Mouse (Mus musculus) erythroid progenitor cell, adult 5-6 weeks (primary cell): ENCODE measurements around the gene Pde4a. TPM values are rescaled to one million over a fixed set of nuclear protein-coding genes. Genes with fewer than 3 reads are reported as not detected.
"Not testable (repeated sequence)": the region's sequence is repeated elsewhere in the genome, so short reads cannot be mapped to it uniquely, and the experiment has no call there.

Experiments used
- ATAC-seq: replicated peaks from 2 replicates; pipeline ENCODE4 v1.8.0; 2016; ENCODE audit warnings: moderate number of reproducible peaks, mild to moderate bottlenecking, moderate TSS enrichment, inconsistent platforms; ENCODE audit not compliant: poor library complexity, low FRiP score, severe bottlenecking
- total RNA-seq, 2 experiments: library from RNA; stranded (forward) in 1 of 2; stranded (reverse) in 1 of 2; fragments of 150-400 nt in 1 of 2; fragments of 186-747, 209-891 nt in 1 of 2; gene quantifications; 2 replicates each; pipeline versions ENCODE4 v1.2.3 to v1.2.4; 2015 to 2017; ENCODE audit warnings: low replicate concordance in 2 of 2

Gene Pde4a
- total RNA-seq, 2 experiments from 2014 or later, result 0.15 to 4.6 TPM

- ATAC-seq, result no peak
These were observed 46.1 kb downstream of the Pde4a start for GRCm38 (mm10) chr9:21211624-21212023.

- 0 out of 2 replicates have a peak, but pooled peaks have one; percentile 35 for ATAC-seq
These were observed 48.2 kb downstream of the Pde4a start for GRCm38 (mm10) chr9:21213617-21214190.

GRCm38 (mm10) chr9:21216050-21216841 lies 50.7 kb downstream of the Pde4a start:
- no peak for ATAC-seq

- no peak for ATAC-seq
These were observed 54.3 kb downstream of the Pde4a start for GRCm38 (mm10) chr9:21219820-21220219.

- ATAC-seq, result peak; percentile 95
These were observed 55.2 kb downstream of the Pde4a start for GRCm38 (mm10) chr9:21220490-21221382.

GRCm38 (mm10) chr9:21221383-21221929 lies 55.9 kb downstream of the Pde4a start:
- peak; percentile 63 for ATAC-seq

- ATAC-seq, result not testable (repeated sequence)
These were observed 58.0 kb downstream of the Pde4a start for GRCm38 (mm10) chr9:21223490-21223889.

GRCm38 (mm10) chr9:21223906-21224305 lies 58.4 kb downstream of the Pde4a start:
- no peak for ATAC-seq

- no peak for ATAC-seq
These were observed 59.3 kb downstream of the Pde4a start for GRCm38 (mm10) chr9:21224576-21225414.

GRCm38 (mm10) chr9:21225415-21225758 lies 59.9 kb downstream of the Pde4a start:
- ATAC-seq, result no peak

- ATAC-seq, result no peak
These were observed 61.8 kb downstream of the Pde4a start for GRCm38 (mm10) chr9:21227342-21227741.

- no peak for ATAC-seq
These were observed 66.0 kb downstream of the Pde4a start for GRCm38 (mm10) chr9:21231551-21231950.

- ATAC-seq, result no peak
These were observed 67.4 kb downstream of the Pde4a start for GRCm38 (mm10) chr9:21232867-21233266.

GRCm38 (mm10) chr9:21233366-21233765 lies 67.9 kb downstream of the Pde4a start:
- ATAC-seq, result no peak

GRCm38 (mm10) chr9:21233805-21234204 lies 68.3 kb downstream of the Pde4a start:
- ATAC-seq, result no peak

GRCm38 (mm10) chr9:21235341-21235740 lies 69.8 kb downstream of the Pde4a start:
- no peak for ATAC-seq

- no peak for ATAC-seq
These were observed 71.5 kb downstream of the Pde4a start for GRCm38 (mm10) chr9:21236991-21237367.

GRCm38 (mm10) chr9:21237368-21238003 lies 72.0 kb downstream of the Pde4a start:
- ATAC-seq, result peak; percentile 54
